Mouse (Mus musculus) Patski (cell line): ENCODE data around the gene Zcchc4. TPM values are rescaled to one million over a fixed set of nuclear protein-coding genes. Genes with fewer than 3 reads are reported as not detected.

ENCODE experiments used
- ATAC-seq: fragments of 100-300 bp; one replicate; pipeline ENCODE4 v1.8.0; 2021
- CTCF ChIA-PET: fragments of 350-600 bp; sonication (Branson Sonifier 250); formaldehyde crosslinking; loops from one replicate; lab custom pipeline; 2022; ENCODE audit warnings: inconsistent platforms; lab: Charles Lee
- POLR2A ChIA-PET: fragments of 350-600 bp; sonication (Branson Sonifier 250); formaldehyde crosslinking; loops from one replicate; lab custom pipeline; 2022; ENCODE audit warnings: antibody characterized with exemption, inconsistent platforms; lab: Charles Lee
- DNase-seq: peaks from one replicate; pipeline ENCODE4 v3.0.0-alpha.2; 2011; ENCODE audit warnings: low read depth, low spot score
- H3K27me3 ChIP-seq: fragments of 371-371 bp; one replicate; pipeline ENCODE4 v1.5.1; 2021
- CTCF ChIP-seq: fragments of 100-300 bp; IDR thresholded peaks from one replicate; pipeline ENCODE4 v1.5.1; 2021
- in situ Hi-C: fragments of 300-500 bp; cut with MboI; formaldehyde crosslinking; loops from 3 replicates; pipeline ENCODE4 v1.11.1; 2018; ENCODE audit warnings: low pct_unique_long_range_greater_than_20kb, mixed read lengths
- polyA plus RNA-seq: library from polyadenylated mRNA; unstranded; gene quantifications from one replicate; pipeline ENCODE4 v1.2.3, GENCODE M21; 2021

Zcchc4 gene
- polyA plus RNA-seq, 1 experiment from 2014 or later, result 19.6 TPM

DNA sequence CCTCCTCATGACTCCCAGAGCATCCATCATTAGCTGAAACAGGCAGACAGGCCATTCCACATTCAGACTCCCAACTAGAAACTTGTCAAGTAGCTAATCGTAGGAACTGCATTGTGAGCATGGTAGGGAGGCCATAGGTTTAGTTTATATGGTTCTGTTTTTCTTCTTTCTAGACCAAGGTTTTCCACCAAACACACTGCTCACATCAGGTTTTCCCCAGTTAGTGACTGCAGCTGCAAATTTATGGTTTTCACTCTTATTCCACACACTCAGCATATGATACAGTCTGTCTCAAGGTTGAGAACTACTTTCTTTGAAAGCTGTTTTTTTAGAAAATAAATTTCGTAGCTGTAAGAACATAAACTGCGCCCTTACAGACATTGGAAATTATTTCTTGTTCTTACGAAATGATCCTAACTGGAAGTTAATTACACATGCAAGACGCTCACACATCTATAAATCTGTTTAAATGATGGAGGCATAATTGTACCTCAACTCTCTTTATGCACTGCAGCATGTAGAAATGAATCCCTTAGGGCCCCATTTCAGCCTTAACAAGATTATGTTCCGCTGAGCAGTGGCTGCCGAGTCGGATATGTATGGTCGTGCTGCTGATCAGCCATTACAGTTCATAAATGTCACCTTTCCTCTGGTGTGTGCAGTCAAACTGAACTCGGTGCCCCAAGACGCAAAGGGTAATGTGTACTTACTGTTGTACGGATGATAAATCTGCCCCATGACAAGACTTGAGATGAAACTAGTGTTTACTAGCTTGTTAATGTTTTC lies 93.9 kb downstream of the Zcchc4 start:
- no peak for DNase-seq
- no peak for TF ChIP-seq CTCF
- in situ Hi-C loops, result no loop called here
- ChIA-PET POLR2A (interaction anchor here (0.6 kb wide), 1 partner anchor 15 kb away, joined by 3 read pairs; no protein-coding TSS in a partner anchor), CTCF (interaction anchor here (0.9 to 1.6 kb wide), 4 partner anchors 13 to 255 kb away, joined by 3 to 5 read pairs (median 4); no protein-coding TSS in a partner anchor)
- H3K27me3 ChIP-seq, result no peaks in the 10 kb centered on the region
- no peak for ATAC-seq

DNA sequence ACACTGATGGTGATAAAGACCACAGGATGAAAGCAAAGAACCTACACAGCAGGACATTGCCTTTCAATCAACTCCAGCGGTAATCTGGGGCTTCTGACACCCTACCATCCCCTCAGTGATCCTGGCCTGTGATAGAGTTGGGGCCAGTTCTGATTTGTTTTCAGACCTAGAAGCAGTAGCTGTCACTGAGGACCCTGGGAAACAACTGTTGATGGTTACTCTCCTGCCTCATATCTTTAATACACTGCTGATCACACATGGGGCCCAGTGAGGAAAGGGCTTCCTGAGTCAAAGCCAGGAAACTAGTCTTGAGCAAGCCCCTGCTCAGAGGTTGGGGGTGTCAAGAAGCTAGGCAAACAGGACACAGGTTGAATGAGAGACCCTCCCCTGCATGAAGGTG lies 96.3 kb downstream of the Zcchc4 start:
- ChIA-PET POLR2A (no interaction called here), CTCF (interaction anchor here (1.1 kb wide), 1 partner anchor 12 kb away, joined by 3 read pairs; no protein-coding TSS in a partner anchor)
- no peak for ATAC-seq
- H3K27me3 ChIP-seq, result no peaks in the 10 kb centered on the region
- in situ Hi-C loops, result loop anchor here (5.0 kb wide), 1 partner anchor 246 kb away; no protein-coding TSS in a partner anchor
- TF ChIP-seq CTCF, result no peak
- DNase-seq, result no peak

- CTCF ChIA-PET, result interaction anchor here (0.9 to 1.5 kb wide), 2 partner anchors 9 to 251 kb away, joined by 3 to 5 read pairs; no protein-coding TSS in a partner anchor
- no peaks in the 10 kb centered on the region for H3K27me3 ChIP-seq
- TF ChIP-seq CTCF, result no peak
- no peak for ATAC-seq
- POLR2A ChIA-PET, result no interaction called here
- DNase-seq, result no peak
- in situ Hi-C loops, result loop anchor here (5.0 kb wide), 1 partner anchor 245 kb away; no protein-coding TSS in a partner anchor
Measured at GRCm38 (mm10) chr5:52871986-52872385, 96.8 kb downstream of the Zcchc4 start.

Other genes starting within 250 kb of the Zcchc4 start
- gene Lgi2, start 208.9 kb upstream of the Zcchc4 start, polyA plus RNA-seq, result 0.39 TPM
- gene Sepsecs, start 105.7 kb upstream of the Zcchc4 start, polyA plus RNA-seq, result 12.8 TPM
- gene Pi4k2b, start 33.8 kb upstream of the Zcchc4 start, polyA plus RNA-seq, result 22.3 TPM
- gene Anapc4, start 58.6 kb downstream of the Zcchc4 start, polyA plus RNA-seq, result 179 TPM